Mouse (Mus musculus): ENCODE measurements around the gene Gm10073.
A peak's percentile ranks its signal among the peaks of the same experiment; 100 is the strongest.
"Not testable (repeated sequence)": the region's sequence is repeated elsewhere in the genome, so short reads cannot be mapped to it uniquely, and the experiment has no call there.

Gene Gm10073

GRCm38 (mm10) chr8:106573168-106573567, at the start of gene Gm10073:
Gene Gm10073 (minus strand): TSS chr8:106573461.
- DNase-seq (ENCODE audit: low spot score in 2 of 2) = not testable (repeated sequence)

GRCm38 (mm10) chr8:106623016-106623415, 49.8 kb upstream of the Gm10073 start:
- DNase-seq (ENCODE audit: low spot score in 2 of 2) = no peak

- DNase-seq (ENCODE audit: low spot score in 2 of 2) = no peak
Observed at GRCm38 (mm10) chr8:106620488-106620887, 47.2 kb upstream of the Gm10073 start.

DNA sequence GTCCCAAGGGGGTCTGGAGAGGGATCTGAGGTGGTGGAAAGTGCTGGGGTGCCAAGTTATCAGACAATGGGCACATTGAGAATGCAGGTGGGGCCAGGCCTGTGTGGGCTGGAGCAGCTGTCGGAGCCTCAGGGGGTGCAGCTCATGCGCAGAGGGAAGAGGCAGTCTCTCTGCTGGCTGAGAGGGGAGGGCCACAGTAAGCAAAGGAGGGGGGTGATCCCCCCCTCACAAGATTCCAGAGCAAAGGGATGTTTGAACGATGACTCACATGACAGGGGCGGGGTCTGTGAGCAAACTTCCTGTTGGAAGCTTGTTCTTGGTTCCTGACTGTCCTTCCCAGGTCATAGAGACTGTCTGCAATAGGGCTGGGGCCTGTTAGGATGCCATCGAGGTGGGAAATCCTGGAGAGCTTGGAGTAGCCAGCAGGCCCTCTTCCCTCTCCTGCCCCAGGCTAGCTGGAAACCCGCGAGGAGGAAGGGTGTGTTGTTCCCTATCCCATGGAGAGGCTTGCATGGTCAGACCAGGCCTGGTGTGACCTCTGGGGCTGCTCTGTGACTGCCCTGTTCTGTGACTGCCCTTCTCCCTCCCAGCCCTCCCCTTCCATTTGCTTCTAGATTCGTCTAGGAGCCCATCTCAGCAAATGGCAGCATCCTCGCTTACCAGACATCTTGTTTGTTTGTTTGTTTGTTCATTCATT, 46.4 kb upstream of the Gm10073 start:
- DNase-seq (ENCODE audit: low spot score in 2 of 2) = peak; percentile 63 to 64

DNA sequence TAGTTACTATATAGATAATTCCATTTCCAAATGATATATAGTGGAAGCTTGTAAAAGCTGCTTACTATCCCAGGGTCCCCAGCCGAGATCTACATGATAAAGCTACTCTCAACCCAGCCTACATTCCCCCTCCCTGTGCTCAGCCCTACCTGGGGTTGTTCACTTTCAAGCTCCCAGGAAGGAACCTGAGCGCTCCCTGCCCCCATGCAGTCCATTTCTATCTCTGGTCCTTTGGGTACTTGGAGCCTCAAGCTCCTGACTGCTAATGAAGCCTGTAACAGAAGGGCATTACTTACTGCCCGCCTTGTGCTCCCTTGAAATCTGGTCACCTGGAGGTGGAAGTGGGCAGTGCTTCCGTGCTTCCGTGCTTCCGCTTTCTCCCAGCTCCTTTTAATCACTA, 45.1 kb upstream of the Gm10073 start:
- DNase-seq (ENCODE audit: low spot score in 2 of 2) = no peak

- no peak for DNase-seq (ENCODE audit: low spot score in 2 of 2)
Observed at GRCm38 (mm10) chr8:106617865-106618264, 44.6 kb upstream of the Gm10073 start.

- DNase-seq (ENCODE audit: low spot score in 2 of 2) = no peak
Observed at GRCm38 (mm10) chr8:106617196-106617595, 43.9 kb upstream of the Gm10073 start.

DNA sequence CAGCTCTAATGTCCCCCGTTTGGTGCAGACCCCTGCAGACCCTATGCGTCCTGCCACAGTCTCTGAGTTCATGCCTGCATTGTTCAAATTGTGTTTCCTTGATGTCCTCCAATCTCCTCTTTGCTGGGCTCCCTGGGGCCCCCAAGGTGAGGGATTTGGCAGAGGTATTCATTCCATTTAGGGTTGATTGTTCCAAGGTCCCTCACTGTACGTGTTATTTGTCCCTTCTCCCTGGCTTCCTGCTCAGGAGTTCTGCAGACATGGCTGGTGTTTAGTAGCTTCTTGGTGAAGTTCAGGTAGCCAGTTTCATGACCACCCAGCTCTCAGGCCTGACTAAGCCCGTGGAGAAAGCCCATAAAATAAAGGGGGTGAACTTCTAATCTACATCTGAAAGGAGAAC, 43.4 kb upstream of the Gm10073 start:
- DNase-seq (ENCODE audit: low spot score in 2 of 2) = no peak

GRCm38 (mm10) chr8:106615661-106616299, 42.5 kb upstream of the Gm10073 start:
- no peak for DNase-seq (ENCODE audit: low spot score in 2 of 2)

DNA sequence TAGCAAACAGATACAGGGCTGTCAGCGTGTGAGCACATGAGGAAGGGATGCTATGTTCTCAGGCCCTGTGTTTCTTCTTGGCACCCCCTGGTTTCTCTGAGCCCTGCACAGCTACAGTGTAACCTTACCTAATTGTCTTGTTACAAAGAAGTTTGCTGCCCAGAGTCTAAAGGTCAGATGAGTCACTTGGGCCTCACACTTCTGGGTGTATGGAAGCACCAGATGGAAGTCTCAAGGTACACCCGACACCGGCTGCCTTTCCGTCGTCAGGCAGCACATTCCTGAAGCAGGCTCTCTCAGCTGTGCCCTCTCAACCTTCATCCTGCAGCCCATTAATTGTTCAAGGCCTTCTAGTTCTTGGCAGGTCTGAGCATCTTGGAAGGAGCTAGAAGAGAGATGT, 41.4 kb upstream of the Gm10073 start:
- no peak for DNase-seq (ENCODE audit: low spot score in 2 of 2)

GRCm38 (mm10) chr8:106612047-106612446, 38.8 kb upstream of the Gm10073 start:
- DNase-seq (ENCODE audit: low spot score in 2 of 2) = no peak

DNA sequence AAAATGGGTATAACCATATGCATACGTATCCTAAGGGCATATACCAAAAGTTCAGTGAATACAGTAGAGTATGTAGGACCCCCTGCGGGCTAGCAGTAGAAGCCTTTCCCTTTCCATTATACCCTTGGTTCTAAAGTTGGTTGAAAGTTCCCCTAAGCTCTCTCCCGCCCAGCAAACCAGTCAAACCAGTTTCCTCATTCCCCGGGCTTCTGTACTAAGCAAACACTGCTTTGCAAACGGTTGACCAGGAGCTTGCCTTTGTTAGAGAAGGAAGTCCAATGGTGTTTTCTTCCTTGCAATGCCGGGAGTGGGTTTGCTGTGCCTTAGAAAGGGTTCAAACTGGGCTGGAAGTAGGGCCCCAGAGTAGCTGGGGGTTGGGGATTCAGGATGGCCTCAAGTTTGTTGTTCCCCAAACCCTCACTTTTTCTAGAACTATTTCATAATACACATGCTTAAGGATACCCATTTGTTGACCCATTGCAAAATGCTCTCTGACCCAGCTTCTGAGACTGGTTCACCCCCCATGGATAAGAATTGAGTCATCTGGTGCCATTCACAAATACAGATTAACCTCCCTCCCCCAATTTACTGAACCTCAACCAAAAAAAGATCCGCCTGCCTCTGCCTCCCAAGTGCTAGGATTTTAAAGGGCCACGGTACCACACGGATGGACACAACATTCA, 37.8 kb upstream of the Gm10073 start:
- no peak for DNase-seq (ENCODE audit: low spot score in 2 of 2)

- no peak for DNase-seq (ENCODE audit: low spot score in 2 of 2)
Observed at GRCm38 (mm10) chr8:106609076-106609903, 36.0 kb upstream of the Gm10073 start.

DNA sequence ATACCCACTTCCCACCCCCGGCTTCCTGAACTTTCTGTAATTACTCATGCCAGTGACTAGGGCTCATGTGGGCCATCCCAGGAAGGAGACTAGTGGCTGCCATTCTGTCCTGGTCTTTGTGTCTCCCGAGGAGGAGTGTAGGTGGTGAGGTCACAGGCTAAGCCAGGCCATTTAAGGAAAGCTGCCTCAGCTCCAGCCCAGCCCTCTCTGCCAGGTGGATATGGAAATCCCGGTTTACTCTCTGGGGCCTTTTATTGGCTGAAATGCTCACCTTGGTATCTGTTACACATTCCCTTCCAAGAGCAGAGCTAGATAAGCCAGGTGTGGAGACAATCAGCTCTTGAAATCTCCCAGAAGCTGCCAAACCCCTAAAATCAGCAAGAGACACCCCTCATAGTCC, 35.2 kb upstream of the Gm10073 start:
- no peak for DNase-seq (ENCODE audit: low spot score in 2 of 2)

- DNase-seq (ENCODE audit: low spot score in 2 of 2) = not testable (repeated sequence)
Observed at GRCm38 (mm10) chr8:106607783-106608182, 34.5 kb upstream of the Gm10073 start.

DNA sequence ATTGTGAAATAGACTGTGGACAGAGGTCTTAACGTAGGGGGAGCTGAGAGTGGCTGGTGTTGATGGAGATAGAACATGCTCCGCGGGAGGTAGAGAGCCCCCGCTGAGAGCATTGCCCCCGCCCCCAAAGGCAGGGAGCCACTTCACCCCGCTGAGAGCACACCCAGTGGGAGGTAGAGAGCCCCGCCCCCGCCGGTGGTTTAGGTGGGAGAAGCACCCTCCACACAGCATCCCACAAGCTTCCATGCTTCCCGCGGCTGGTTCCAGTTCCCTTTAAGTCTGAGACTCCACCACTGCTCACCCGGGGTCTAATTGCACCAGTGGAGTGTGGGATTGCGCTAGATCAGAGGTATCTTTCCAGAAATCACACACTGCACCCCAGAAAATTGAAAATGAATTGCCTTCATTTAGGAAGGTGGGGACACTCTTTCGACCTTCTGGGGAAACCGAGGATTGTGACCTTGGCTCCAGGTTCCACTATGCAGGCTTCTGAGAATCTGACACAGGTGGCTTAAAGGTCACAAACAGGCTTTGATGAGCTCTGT, 33.4 kb upstream of the Gm10073 start:
- no peak for DNase-seq (ENCODE audit: low spot score in 2 of 2)

- no peak for DNase-seq (ENCODE audit: low spot score in 2 of 2)
Observed at GRCm38 (mm10) chr8:106606121-106606520, 32.9 kb upstream of the Gm10073 start.

DNA sequence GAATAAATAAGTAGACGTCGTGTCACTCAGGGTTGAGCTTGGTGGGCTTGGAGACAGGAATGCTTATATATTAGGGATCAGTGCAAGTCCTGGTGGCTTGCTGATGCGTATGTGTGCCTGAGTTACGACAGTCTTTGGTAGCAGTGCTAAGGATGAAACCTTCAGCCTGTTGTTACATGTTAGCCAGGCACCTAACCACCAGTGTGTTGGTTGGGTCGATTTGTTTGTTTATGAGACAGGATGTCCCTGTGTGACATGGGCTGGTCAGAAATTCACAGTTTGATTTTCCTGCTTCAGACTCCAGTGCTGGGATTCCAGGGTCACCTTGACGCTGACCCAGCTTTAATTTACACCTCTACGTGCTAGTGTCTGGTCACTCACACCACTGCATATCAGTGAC, 32.4 kb upstream of the Gm10073 start:
- DNase-seq (ENCODE audit: low spot score in 2 of 2) = no peak

- DNase-seq (ENCODE audit: low spot score in 2 of 2) = no peak
Observed at GRCm38 (mm10) chr8:106603933-106604332, 30.7 kb upstream of the Gm10073 start.

DNA sequence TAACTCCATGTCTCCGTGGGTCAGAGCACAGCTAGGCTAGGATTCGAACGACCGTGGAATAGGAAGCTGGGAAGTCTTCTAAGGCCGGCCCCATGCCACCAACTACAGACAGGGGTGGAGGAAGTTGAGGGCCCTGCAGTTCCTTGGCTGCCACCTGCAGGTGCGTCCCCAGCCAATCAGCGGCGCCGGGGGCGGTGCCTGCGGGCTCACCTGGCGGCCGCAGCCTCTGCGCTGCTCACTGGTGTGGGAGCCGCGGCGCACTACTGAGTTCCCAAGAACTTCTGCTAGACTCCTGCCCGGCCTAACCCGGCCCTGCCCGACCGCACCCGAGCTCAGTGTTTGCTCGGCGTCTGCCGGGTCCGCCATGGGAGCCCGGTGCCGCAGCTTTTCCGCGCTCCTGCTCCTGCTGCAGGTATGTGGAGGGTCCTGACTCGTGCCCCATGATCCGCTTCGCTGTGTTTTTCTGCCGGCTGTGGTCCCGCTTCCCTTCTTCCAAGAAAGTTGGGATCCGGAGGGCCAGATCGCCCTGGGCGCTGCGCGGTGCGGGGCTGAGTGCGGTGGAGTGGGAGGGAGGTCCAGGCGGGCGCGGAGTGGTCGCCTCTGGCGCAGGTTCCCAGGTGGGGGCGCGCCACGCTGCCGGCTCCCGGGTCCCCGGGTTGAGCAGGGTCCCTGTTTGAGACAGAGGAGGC, 30.0 kb upstream of the Gm10073 start, which contains the start of gene Cdh1:
TSS of gene Cdh1 (plus strand) at position 221 of the 689 bp plus-strand sequence.
- peak; percentile 75 to 80 for DNase-seq (ENCODE audit: low spot score in 2 of 2)

Data from urinary bladder, postnatal 4 days (tissue).